Mouse (Mus musculus) cerebellum, adult 2 months (tissue): ENCODE measurements at regions not wholly inside any gene's neighbourhood (a gene's known extent, or its start where the extent isn't known, plus 50 kb on each side); places are given as distances from the start of the nearest gene placed in this dataset.

Experiments
- CTCF ChIP-seq: fragments of 200-500 bp; IDR thresholded peaks from 2 replicates; pipeline ENCODE4 v1.5.1; 2011; ENCODE audit warnings: low read depth, mild to moderate bottlenecking, control low read depth, low read length, moderate library complexity, borderline replicate concordance; ENCODE audit not compliant: insufficient read depth
- POLR2A ChIP-seq: fragments of 200-500 bp; IDR thresholded peaks from 2 replicates; pipeline ENCODE4 v1.6.1; 2011; ENCODE audit warnings: low read length, control low read depth, borderline replicate concordance; ENCODE audit not compliant: insufficient read depth

DNA sequence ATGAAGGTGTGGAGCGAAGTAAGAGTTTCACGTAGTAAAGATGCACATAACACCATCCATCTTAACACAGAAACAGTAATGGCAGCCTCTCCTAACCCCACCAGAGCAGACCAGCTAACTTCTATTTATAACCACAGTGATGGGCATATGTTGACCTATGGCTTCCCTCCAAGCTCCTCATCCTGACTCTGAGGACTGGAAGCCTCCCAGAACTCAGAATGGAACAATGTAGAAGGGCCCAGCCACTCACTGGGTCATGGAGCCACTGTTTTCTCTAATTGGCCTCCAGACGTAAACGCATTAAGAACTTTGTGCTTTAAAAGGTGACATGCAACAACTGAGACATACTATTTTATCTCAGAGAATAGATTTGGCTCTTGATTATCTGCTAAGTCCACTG lies 77.0 kb downstream of the Irs2 start:
- TF ChIP-seq POLR2A (no peak), CTCF (no peak)
